Mouse (Mus musculus) erythroblast, adult 5-6 weeks (primary cell): ENCODE measurements around the gene 1700028J19Rik. TPM values are rescaled to one million over a fixed set of nuclear protein-coding genes. Genes with fewer than 3 reads are reported as not detected.
"Not testable (repeated sequence)": the region's sequence is repeated elsewhere in the genome, so short reads cannot be mapped to it uniquely, and the experiment has no call there.

Experiments used
- ATAC-seq: replicated peaks from 2 replicates; pipeline ENCODE4 v1.8.0; 2016; ENCODE audit warnings: moderate number of reproducible peaks, mild to moderate bottlenecking, moderate TSS enrichment, inconsistent platforms; ENCODE audit not compliant: poor library complexity, low FRiP score, severe bottlenecking
- total RNA-seq, 2 experiments: library from RNA; stranded (forward) in 1 of 2; stranded (reverse) in 1 of 2; fragments of 150-400 nt in 1 of 2; fragments of 200-764, 138-1000 nt in 1 of 2; gene quantifications; 2 replicates each; pipeline versions ENCODE4 v1.2.3 to v1.2.4; 2015 to 2017; ENCODE audit warnings: low replicate concordance in 2 of 2

1700028J19Rik gene
- total RNA-seq, 2 experiments from 2014 or later: not detected

- no peak for ATAC-seq
Observed at GRCm38 (mm10) chr7:44253023-44253616, 6.6 kb upstream of the 1700028J19Rik start.

GRCm38 (mm10) chr7:44250732-44251275 is 4.3 kb upstream of the 1700028J19Rik start:
- not testable (repeated sequence) for ATAC-seq

GRCm38 (mm10) chr7:44249248-44249647 is 2.8 kb upstream of the 1700028J19Rik start:
- no peak for ATAC-seq

GRCm38 (mm10) chr7:44247971-44248370 is 1.5 kb upstream of the 1700028J19Rik start:
- no peak for ATAC-seq

GRCm38 (mm10) chr7:44246984-44247470 is 532 bp upstream of the 1700028J19Rik start:
- no peak for ATAC-seq

- no peak for ATAC-seq
Observed at GRCm38 (mm10) chr7:44244080-44244479, 2.4 kb downstream of the 1700028J19Rik start.

- no peak for ATAC-seq
Observed at GRCm38 (mm10) chr7:44241163-44241562, 5.3 kb downstream of the 1700028J19Rik start.

GRCm38 (mm10) chr7:44240712-44241111 is 5.8 kb downstream of the 1700028J19Rik start:
- no peak for ATAC-seq

GRCm38 (mm10) chr7:44239913-44240312 is 6.6 kb downstream of the 1700028J19Rik start:
- ATAC-seq: no peak

- ATAC-seq: no peak
Observed at GRCm38 (mm10) chr7:44235909-44236308, 10.6 kb downstream of the 1700028J19Rik start, which contains the start of gene Gm36864. TSS of gene Gm36864 (plus strand) at chr7:44236177.

GRCm38 (mm10) chr7:44225076-44225475 is 21.4 kb downstream of the 1700028J19Rik start, which contains the start of gene Klk1:
TSS of gene Klk1 (plus strand) at chr7:44225360.
- ATAC-seq: no peak

- not testable (repeated sequence) for ATAC-seq
Observed at GRCm38 (mm10) chr7:44222335-44222734, 24.2 kb downstream of the 1700028J19Rik start.

- 0 out of 2 replicates have a peak, but pooled peaks have one; percentile 30 for ATAC-seq
Observed at GRCm38 (mm10) chr7:44221601-44222000, 24.9 kb downstream of the 1700028J19Rik start.

- ATAC-seq: no peak
Observed at GRCm38 (mm10) chr7:44215645-44216044, 30.9 kb downstream of the 1700028J19Rik start, which contains the start of gene Klk1b5. TSS of gene Klk1b5 (plus strand) at chr7:44215945.

- no peak for ATAC-seq
Observed at GRCm38 (mm10) chr7:44208307-44208706, 38.2 kb downstream of the 1700028J19Rik start.

- not testable (repeated sequence) for ATAC-seq
Observed at GRCm38 (mm10) chr7:44207135-44207534, 39.4 kb downstream of the 1700028J19Rik start, which contains the start of gene Klk1b4. TSS of gene Klk1b4 (plus strand) at chr7:44207435.

GRCm38 (mm10) chr7:44197891-44198290 is 48.6 kb downstream of the 1700028J19Rik start, which contains the start of gene Klk1b3:
TSS of gene Klk1b3 (plus strand) at chr7:44198191.
- ATAC-seq: no peak

- ATAC-seq: not testable (repeated sequence)
Observed at GRCm38 (mm10) chr7:44193466-44193865, 53.0 kb downstream of the 1700028J19Rik start.

GRCm38 (mm10) chr7:44187936-44188335 is 58.6 kb downstream of the 1700028J19Rik start, which contains the start of gene Klk1b24:
TSS of gene Klk1b24 (plus strand) at chr7:44188236.
- not testable (repeated sequence) for ATAC-seq

GRCm38 (mm10) chr7:44186516-44186915 is 60.0 kb downstream of the 1700028J19Rik start:
- ATAC-seq: not testable (repeated sequence)
